Mouse (Mus musculus): Measurements from ENCODE around the gene Rcc2.

Rcc2 gene

DNA sequence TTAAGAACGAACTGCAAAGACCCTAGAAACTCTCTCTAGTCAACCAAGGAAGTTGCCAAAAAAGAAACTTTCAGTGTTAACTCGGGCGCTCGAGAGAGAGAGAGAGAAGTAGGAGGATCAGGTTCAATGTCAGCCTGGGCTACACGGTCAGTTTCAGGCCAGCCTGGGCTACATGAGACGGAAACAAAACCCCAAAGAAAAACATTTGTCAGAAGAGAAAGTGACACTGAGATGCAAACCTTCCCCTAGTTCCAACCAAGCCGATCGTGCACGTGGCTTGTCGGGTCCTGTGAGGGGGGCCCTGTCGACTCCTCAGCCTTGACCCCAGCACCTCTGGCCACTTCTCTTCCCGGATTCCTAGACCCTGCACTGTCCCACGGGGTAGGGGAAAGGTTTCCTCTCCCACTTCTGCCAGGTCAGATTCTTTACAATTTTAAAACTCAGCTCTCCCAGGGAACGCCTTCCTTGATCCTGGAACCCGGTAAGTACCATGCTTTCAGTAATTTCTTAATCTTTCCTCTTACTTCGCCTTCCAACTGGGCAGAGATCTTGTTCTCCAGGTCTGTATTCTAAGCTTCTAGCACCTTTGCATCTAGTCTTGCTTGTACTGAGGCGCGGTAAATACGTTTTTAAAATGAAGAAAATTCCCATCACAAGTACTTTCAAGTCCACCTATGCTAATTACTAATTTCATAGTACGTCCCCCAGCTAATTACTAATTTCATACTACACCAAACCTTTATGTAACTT is at the start of gene Rcc2:
Rcc2 (plus strand) TSS at position 273 of the 750 bp plus-strand sequence.
- DNase-seq: no peak

DNA sequence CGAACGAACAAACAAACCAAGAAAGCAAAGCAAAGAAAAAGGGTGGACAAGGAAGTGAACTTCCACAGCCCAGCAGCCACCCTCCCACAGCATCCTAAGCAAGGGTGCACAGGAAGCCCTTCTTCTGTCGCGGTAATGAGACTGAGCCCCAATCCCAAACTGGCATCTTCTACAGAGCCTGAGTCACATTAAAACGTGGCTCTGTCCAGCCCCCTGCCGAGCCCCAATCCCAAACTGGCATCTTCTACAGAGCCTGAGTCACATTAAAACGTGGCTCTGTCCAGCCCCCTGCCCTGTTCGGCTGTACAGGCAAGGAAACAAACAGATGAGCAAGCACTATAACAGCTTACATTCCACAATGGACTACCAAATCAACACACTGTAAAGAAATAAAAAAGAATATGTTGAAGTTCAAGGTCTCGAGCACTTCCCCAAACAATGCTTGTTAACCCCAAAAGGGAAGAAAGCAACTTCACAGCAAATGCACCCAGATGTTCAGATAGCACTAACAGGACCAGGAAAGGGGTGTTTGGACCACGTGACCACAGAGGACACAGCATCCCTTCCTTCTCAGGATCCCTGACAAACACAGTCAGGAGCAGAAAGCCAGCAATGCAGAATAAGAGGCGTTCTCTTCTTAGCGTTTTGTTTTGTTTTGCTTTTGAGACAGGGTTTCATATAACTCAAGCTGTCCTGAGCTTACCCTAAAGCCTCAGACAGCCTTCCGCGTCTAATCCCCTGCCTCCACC is 46.3 kb upstream of the Rcc2 start:
- DNase-seq: no peak

DNA sequence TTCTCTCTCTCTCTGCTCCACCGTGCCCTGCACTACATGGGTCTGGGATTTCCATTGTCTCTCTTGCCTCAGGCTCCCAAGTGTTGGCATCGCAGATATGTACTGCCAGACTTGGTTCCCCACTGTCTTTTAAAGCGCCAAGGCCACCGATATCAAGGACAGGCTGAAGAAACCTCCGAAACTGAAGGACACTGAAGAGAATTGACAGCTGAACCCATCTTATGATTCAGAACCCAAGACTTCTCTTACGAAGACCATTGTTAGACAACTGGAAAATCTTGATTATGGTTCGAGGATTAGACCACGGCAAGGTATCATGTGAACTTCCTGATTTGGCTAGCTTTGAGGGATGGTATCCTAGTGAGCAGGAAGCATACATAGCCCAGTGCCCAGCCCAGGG is 45.5 kb upstream of the Rcc2 start:
- DNase-seq: no peak

DNA sequence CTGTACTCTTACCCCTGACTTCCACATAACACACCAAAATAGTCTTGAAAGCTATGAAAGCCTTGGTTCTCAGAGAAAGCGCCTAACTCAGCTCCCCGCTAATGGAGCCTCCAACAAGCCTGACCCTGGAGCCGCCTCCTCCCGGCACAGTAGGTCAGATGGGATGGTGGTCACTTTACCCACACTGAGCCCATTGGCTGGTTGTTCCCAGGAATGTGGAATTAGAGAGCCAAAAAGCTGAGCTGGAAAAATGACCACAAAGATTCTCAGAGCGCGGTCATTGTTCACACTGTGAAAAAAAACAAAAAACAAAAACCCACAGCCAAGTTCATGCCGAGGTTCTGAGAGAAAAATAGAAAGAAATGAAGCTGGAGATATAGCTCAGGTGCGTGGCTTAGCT is 43.8 kb upstream of the Rcc2 start:
- DNase-seq: no peak

DNA sequence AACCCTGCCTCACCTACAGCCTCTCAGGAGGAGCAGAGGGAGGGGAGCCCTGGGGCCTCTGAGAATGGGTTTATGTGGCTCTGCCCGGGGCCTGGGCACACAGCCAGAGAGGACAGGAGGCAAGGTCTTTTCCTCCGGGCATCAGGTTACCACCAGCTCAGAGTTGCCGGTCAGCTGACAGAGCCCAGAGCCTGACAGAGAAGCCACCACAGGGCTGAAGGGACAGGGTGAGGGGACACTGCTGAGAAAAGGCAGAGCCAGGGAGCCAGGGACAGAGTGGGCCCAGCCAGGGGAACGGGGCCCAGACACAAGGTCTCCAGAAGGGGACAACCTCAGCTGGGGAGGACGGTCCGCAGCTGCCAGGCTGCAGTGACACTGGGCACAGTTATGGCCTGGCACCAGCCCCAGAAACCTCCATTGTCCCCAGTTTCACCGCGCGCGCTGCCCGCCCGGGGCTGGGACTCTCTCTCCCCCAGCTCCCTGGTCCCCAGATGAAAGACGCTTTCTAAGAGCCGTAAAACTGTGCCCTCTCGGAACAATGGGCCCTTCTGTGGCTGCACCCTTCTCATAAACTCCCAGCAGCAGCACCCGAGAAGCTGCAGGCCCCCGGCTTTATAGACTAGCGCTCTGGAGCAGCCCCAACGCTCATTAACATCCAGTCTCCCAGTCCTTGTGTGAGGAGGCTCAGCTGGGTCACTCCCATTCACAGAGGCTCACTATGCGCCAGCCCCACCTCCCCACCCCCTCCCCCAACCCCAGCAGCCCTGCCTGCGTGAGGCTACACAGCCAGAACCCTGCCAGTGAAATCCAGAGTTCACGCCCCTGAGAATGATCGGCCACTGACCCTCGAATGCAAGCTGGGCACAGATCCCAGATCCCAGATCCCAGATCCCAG is 42.4 kb upstream of the Rcc2 start:
- no peak for DNase-seq

DNA sequence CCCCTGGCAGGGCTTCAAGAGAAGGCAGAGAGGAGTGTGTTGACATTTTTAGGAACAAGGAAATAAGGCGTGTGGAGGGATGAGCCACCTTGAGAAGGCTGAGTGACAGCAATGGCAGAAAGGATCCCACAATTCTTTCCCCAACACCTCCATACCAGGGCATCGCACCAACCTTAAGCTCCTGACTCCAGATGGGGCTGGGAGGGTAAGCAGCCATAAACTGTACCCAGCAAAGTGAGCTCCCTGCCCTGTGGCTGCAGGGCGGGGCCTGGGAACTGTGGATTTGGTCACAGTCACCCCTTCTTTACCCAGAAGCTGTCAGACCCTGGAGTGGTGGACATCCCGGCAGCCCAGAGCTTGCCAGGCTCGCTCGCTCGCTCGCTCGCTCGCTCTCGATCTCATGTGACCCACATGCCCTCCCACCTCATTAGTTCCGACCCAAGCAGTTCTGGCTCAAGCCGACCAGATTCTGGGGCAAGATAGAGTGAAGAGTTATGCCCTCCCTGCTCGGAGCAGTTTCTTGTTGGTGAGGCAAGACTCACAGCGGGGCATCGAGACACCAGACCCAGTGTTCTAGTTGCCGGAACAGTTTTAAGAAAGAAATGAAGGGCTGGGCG is 38.8 kb upstream of the Rcc2 start:
- no peak for DNase-seq

DNA sequence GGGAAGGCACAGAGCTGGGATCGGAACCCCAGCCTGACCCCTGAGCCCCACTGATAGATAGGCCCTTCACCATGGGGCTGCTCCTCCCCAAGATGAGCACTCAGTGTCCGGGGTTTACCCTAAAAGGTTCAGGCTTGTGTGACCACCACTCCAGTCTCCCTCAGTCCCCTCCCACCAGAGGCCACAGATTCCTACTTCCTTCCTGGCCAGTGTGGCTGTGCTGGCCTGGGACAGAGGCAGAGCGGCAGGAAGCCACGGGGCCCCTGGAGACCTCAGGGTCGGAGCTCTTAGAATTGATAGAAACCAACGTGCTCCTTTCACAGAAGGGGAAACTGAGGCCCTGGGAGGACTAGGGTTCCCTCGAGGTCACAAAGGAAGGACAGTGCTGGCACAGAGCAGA is 37.9 kb upstream of the Rcc2 start:
- DNase-seq: no peak

DNA sequence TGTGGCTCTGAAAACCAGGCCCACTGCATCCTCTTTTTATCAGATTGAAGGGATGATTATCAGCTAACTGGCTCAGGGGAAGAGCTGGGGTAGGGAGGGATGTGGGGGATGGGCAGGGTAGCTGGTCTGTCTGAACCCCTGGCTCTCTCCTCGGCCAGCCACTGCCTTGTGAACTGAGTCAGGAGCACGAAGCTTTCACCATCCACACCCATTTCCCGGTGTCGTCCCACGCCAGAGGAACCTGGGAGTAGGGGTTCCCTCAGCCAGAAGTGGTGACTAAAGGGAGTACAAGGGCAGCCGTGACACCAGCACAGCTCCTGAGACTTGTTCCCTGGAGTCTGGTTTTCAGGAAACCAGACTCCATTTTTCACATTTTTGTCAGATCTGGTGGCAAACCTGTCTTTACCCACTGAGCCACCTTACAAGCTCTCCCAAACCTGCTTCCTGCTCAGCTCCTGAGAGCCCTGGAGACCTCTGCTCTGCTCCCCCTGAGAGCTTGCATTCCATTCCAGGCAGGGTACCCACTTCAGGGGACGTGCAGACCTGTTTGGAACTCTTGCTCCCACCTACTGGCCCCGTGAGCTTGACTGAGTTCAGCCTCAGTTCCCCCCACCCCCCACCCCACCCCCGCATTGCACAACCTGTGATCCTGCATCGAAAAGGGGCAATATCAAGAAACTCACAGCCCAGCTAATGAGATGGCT is 37.3 kb upstream of the Rcc2 start:
- no peak for DNase-seq

DNA sequence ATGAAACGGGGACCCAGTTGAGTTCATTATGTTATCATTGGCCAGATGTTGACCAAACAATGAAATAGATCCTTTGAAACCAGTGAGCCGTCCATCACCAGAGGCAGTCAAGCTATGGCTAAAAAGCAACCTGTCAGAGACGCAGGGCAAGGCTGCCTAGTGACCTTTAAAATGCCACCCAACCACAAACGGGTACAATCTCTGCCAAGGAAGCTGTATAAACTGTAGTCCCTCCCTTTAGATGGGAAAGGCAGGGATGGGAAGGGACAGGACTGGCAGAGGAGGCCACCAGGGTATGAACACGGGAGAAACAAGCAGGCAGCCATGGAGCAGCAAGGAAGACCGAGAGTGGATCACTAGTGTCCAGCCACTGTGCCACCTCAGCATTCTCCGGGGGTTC is 35.3 kb upstream of the Rcc2 start:
- no peak for DNase-seq

DNA sequence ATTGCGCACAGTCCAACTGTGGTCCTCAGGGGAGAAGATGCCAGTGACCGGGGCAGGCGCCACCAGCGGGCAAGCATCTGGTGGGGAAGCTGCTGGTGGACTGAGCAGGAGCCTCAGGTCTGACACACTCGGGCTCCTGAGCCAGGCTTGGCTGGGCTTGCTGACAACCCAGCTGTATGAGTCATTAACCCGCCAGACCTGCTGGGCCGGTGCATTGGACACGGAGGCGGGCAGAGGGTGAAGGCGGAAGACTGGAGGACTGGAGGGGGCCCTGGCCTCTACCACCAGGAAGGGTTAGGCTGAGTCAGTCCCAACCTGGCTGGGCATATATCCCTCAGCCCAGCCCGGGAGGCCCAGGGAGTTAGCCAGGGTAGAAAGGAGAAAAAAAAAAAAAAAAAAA is 34.6 kb upstream of the Rcc2 start, which contains the start of gene Arhgef10l:
Arhgef10l (minus strand) TSS at position 253 of the 400 bp plus-strand sequence.
- DNase-seq: no peak

DNA sequence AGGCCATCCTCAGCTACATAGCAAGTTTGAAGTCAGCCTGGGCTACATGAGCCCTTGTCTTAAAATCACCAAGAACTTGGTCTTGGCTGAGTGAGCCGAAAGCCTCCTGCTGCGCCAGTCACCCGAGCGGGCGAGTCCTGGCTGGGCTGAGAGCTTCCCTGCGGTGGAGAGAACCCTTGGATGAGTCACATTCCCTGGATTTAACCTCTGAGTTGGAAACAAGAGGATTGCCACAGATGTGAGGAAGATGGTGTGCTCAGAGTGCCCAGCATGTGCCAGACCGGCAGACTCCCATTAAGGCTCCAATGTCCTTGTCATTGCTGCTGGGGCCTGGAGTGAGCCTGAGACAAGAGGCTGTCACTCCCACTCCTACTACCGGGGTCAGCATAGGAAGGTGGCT is 32.5 kb upstream of the Rcc2 start:
- DNase-seq: no peak

DNA sequence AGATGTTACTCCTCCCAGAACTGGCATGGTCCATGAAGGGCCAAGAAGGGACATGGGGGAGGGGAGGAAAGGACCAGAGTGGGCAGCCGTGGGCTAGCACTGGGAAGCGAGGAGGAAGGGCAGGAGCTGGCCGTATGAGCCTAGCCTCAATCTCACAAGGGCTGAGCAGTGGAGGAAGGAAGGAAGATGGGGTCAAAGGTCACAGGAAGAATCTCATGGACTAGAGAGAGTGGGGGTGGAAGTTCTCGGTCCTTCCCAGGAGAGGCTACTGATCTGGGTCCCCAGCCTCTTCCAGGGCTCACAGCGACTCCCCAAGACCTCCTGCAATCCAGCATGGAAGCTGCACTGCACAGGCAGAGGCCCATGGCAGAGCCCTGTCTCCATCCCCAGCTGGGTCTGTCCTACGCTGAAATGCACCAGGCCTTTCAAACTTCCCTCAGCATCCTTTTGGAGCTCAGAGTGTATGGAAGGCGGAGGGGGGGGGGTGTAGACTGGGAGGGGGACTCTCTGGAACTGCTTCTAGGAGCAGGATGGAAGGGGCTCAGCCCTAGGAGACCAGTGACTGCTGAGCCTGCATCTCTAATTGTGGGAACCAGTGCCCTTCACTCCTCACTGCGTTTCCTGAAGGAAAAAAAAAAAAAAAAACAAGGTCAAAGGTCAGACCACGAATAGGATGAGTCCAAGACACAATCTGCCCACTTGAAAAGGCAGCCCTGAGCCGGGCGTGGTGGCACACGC is 26.6 kb upstream of the Rcc2 start:
- no peak for DNase-seq

DNA sequence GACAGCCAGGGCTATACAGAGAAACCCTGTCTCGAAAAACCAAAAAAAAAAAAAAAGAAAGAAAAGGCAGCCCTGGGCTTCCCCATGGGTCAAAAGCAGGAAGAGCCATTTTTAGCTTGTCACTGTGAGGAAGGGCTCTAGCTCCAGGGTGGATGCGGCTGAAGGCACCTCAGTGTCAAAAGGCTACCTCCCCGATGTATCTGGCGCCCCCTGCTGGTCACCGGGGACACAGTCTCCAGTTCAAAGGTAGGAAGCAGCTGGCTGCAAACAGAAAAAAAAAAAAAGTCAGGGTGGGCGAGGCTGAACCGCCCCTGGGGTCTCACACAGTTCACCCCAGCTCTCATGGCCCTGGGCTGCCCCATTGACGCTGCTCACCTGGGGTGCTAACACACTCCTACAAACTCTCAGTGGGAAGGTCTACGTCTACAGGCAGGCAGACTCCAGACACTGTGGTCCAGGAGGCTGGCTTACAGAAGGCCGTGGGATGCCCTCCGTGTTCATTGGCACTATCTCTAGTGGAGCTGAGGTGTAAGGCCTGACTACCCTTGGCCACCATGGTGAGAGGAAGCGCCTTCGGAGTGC is 25.9 kb upstream of the Rcc2 start:
- DNase-seq: peak; percentile 56 to 66

DNA sequence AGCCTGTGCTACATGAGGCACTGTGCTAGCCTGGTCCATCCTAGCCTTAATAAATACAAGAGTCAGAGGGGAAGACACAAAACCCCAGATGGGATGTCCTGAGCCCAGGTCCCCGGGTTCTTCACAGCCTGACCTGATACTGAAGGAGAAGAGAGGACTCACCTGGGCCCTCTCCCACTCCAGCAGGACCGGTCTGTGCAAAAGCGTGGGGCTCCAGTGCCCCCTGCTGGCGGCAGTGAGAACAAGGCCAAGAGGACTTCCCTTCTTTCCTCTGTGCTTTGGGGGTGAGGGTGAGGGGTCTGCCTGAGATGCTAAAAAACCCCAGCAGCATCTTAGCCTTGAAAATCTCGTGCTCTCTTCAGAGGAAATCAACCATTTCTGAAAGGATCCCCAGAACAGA is 21.3 kb upstream of the Rcc2 start:
- DNase-seq: peak in 1 of 2 experiments; percentile 19

DNA sequence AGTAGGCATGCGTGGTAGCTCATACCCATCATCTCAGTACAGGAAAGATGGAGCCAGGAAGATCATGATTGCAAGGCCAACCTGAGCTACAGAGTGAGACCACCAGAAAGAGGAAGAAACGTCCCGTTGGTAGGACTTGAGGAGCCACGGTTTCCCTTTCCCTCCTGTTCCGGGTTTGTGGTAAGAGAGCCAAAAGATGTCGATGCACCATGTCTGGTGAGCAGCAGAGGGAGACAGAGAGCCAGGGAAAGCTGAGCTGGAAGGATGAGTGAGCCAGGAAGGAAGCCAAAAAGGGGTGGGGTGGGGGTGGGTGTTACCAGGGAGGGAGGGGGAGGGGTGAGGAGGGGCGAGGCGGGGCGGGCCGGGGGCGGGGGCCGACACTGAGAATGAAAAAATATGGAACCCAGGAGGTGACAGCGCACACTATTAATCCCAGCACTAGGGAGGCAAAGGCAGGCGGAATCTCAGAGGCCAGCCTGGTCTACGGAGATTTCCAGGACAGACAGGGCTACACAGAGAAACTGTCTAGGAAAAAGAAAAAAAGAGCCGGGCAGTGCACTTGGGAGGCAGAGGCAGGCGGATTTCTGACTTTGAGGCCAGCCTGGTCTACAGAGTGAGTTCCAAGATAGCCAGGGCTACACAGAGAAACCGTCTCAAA is 20.5 kb upstream of the Rcc2 start:
- DNase-seq: peak; percentile 51 to 76

DNA sequence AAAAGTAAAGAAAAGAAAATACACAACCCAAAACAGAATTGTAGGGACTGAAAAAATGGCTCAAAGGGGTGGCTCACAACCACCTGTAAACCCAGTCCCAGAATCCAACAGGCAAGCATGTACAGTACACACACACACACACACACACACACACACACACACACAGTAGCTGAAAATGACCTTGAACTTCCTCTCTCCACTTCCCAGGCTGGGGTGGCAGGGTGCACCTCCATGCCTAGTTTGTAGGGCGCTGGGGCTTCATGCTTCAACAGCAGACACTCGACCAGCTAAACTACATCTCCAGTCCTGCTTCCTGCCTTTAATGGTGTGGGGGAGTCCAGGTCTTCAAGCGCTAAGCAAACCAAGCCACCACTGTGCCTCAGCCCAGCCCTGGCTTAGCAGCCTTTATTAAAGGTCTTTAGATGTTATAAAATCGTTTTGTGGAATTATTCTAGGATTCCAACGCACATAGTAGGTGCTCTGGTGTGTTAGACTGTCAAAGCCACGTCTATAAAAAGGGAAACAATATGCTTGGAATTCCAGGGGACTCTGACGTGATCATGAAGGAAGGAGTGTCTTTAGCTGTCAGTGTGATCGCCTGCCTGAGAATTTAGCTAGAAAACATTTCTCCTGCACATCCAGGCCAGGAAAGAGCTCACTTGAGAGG is 19.5 kb upstream of the Rcc2 start:
- DNase-seq: no peak

DNA sequence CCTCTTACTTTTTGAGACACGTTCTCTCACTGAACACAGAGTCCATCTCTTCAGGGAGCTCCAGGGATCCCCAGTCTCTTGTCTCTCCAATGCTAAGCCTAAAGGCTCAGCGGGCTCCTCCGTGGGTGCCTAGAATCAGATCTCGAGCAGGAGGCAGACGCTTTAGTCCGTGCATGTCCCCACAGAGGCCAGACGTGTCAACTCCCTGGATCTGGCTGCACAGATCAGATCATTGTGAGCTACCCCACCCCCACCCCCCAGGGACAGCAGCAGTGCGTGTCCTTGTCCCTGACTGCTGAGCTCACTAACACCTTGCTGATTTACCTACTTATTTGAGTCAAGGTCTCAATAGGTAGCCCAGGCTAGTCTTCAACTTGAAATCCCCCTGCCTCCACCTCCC is 16.7 kb upstream of the Rcc2 start:
- no peak for DNase-seq

DNA sequence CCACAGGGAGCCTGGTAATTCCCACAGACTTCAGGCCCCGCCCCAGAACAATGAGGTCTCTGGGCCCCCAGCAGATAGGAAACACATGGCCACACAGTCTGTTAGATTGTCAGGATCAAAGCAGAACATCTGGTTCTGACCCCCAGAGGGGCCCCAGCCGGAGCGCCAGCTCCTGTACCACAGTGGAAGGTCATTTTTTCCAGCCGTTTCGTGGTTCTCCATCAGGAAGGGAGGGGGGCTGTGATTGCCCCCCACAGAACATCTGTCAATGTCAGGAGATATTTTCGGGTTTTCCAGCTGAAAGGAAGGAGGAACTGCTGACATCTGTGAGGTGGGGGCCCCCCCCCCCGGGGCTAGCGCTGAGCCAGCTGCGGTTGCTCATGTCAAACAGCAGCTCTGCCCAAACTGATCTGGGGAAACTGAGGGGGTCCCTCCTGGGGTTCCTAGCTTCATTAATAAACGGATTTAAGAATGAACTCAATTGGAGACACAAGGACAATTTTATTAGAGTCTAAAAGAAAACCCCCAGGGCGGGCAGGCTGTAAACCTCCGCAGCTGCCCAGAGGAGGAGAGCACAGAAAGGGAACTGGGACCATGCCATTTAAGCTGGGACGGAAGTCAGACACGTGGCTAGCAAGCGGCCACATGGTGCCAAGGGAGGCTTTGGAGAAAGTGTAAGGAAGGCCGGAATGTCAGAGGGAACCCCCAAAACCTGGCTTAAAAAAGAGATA is 16.0 kb upstream of the Rcc2 start:
- DNase-seq: no peak

DNA sequence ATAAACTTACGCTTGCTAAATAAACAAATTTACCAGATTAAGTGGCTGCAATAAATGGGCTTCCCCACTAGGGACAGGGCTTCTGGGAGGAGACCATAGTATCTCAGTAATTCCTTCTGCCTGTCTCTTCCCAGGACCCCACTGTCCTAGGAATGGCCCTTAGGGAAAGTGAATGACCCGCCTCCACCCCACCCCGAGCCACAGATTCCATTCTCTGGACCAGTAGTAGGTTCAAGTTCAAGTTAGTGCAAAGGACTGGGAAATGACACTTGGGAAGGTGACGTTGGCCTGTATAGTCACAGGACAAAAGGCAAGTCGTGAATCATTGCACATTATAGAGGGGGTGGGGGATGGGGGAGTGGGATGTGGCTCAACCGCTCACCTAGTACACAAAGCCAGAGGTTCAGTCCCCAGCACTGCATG is 15.4 kb upstream of the Rcc2 start:
- no peak for DNase-seq
